8 mouse cellular contexts compared by ENCODE assay signal in genomic region chr11:110537602-110538001, GRCm38 (mm10).
DNase-seq lines count a peak whose midpoint lies in the region; ATAC-seq lines count a peak whose summit lies in the region.

No protein-coding gene starts in this region.

- intact Hi-C loops in gastrocnemius, postnatal 36 days (cut with DNase I): loop anchor here (5.0 kb wide), 2 partner anchors 505 to 995 kb away; no protein-coding TSS in a partner anchor
- intact Hi-C loops in left cerebral cortex, postnatal 36 days (cut with DNase I): loop anchor here (2.0 to 10.0 kb wide), 3 partner anchors 527 to 985 kb away; partner anchors contain the start of gene Kcnj2

- H3K27ac ChIP-seq in intestine, embryonic 16.5 days (ENCODE audit: low read length): no peak overlapping the region
- H3K27ac ChIP-seq in midbrain, embryonic 10.5 days (replicated peaks): no peak overlapping the region

- DNase-seq in adrenal gland, adult 2 months: peak; percentile 72
- peak; percentile 86 for DNase-seq in embryo, embryonic 11 days
- peak; percentile 31 to 44 for DNase-seq in gastrocnemius, postnatal 36 days
- DNase-seq in left cerebral cortex, postnatal 36 days (ENCODE audit: low spot score in 2 of 2): peak; percentile 67 to 82
- DNase-seq in midbrain, embryonic 10.5 days (ENCODE audit: low spot score): peak; percentile 73
- peak; percentile 73 for DNase-seq in right cerebral cortex, postnatal 4 days

- no peaks in the 10 kb centered on the region for H3K36me3 ChIP-seq in intestine, embryonic 16.5 days (ENCODE audit: control insufficient read depth, insufficient read depth, low read length)
- no peaks in the 10 kb centered on the region for H3K36me3 ChIP-seq in midbrain, embryonic 10.5 days

- peak overlapping the region; percentile 44 for H3K4me2 ChIP-seq in intestine, embryonic 16.5 days (ENCODE audit: low read depth, low read length)

- no peaks in the 10 kb centered on the region for H3K9me3 ChIP-seq in intestine, embryonic 16.5 days (ENCODE audit: control insufficient read depth, low read length)
- peaks cover 4% of the 10 kb centered on the region for H3K9me3 ChIP-seq in midbrain, embryonic 10.5 days (replicated peaks)

- 0 out of 2 replicates have a peak, but pooled peaks cover 2% of the 10 kb centered on the region for H3K4me1 ChIP-seq in intestine, embryonic 16.5 days (ENCODE audit: control insufficient read depth, insufficient read depth, low read length)
- no peaks in the 10 kb centered on the region for H3K4me1 ChIP-seq in midbrain, embryonic 10.5 days

- H3K4me3 ChIP-seq in intestine, embryonic 16.5 days (ENCODE audit: low read length): peak overlapping the region; percentile 28
- H3K4me3 ChIP-seq in midbrain, embryonic 10.5 days: peak overlapping the region; percentile 32

- H3K9ac ChIP-seq in intestine, embryonic 16.5 days (ENCODE audit: low read depth, low read length): 0 out of 2 replicates have a peak overlapping the region, but pooled peaks have one; percentile 54

- no peaks in the 10 kb centered on the region for H3K27me3 ChIP-seq in intestine, embryonic 16.5 days (replicated peaks; ENCODE audit: control insufficient read depth, insufficient read depth, low read length)
- no peaks in the 10 kb centered on the region for H3K27me3 ChIP-seq in midbrain, embryonic 10.5 days (ENCODE audit: low read depth, poor library complexity, severe bottlenecking)

- peak; percentile 50; the same call in 1 of the 2 replicates for ATAC-seq in intestine, embryonic 16.5 days
- ATAC-seq in inflammation-experienced regulatory T-cells, adult 6 months: no peak

- 10% methylated on average over 15 of the region's 15 CpGs for WGBS in intestine, embryonic 16.5 days
- WGBS in midbrain, embryonic 10.5 days: 14% methylated on average over 15 of the region's 15 CpGs
